Mouse (Mus musculus) liver, embryonic 11.5 days (tissue): ENCODE measurements around the gene Fam126b. TPM values are rescaled to one million over a fixed set of nuclear protein-coding genes. Genes with fewer than 3 reads are reported as not detected.
"Not testable (repeated sequence)": the region's sequence is repeated elsewhere in the genome, so short reads cannot be mapped to it uniquely, and the experiment has no call there.

ENCODE experiments used
- ATAC-seq: fragments of 200-750 bp; cut with Nextera tagmentation; replicated peaks from 2 replicates; pipeline ENCODE4 v1.8.0; 2017; ENCODE audit warnings: moderate number of reproducible peaks, mild to moderate bottlenecking, moderate TSS enrichment, moderate library complexity; ENCODE audit not compliant: low FRiP score
- DNase-seq: peaks from one replicate; pipeline ENCODE4 v3.0.0-alpha.2; 2017; ENCODE audit warnings: low spot score
- H3K27ac ChIP-seq: fragments of 300-500 bp; sonication (generic); 2 replicates; pipeline ENCODE4 v1.5.1; 2014; ENCODE audit warnings: mild to moderate bottlenecking, low read depth, low read length, control low read depth
- H3K27me3 ChIP-seq: fragments of 300-500 bp; sonication (generic); replicated peaks from 2 replicates; pipeline ENCODE4 v1.6.1; 2014; ENCODE audit warnings: low read length, mixed read lengths; ENCODE audit not compliant: control insufficient read depth, insufficient read depth
- H3K36me3 ChIP-seq: fragments of 300-500 bp; sonication (generic); 2 replicates; pipeline ENCODE4 v1.6.1; 2014; ENCODE audit warnings: mild to moderate bottlenecking, low read length, moderate library complexity, mixed read lengths; ENCODE audit not compliant: control insufficient read depth, insufficient read depth
- H3K4me1 ChIP-seq: fragments of 300-500 bp; sonication (generic); replicated peaks from 2 replicates; pipeline ENCODE4 v1.6.1; 2014; ENCODE audit warnings: low read length, mixed read lengths; ENCODE audit not compliant: control insufficient read depth, insufficient read depth
- H3K4me2 ChIP-seq: fragments of 300-500 bp; sonication (generic); 2 replicates; pipeline ENCODE4 v1.6.1; 2014; ENCODE audit warnings: mild to moderate bottlenecking, control low read depth, moderate library complexity
- H3K4me3 ChIP-seq: fragments of 300-500 bp; sonication (generic); 2 replicates; pipeline ENCODE4 v1.5.1; 2014; ENCODE audit warnings: low read depth, low read length, control low read depth
- H3K9ac ChIP-seq: fragments of 300-500 bp; sonication (generic); 2 replicates; pipeline ENCODE4 v1.6.1; 2014; ENCODE audit warnings: low read depth, low read length, control low read depth
- H3K9me3 ChIP-seq: fragments of 300-500 bp; sonication (generic); 2 replicates; pipeline ENCODE4 v1.6.1; 2016; ENCODE audit warnings: low read length, inconsistent platforms, mixed read lengths; ENCODE audit not compliant: control insufficient read depth
- WGBS: fragments of 180-500 bp; shearing (Covaris S2); extraction: QIAGEN DNeasy Blood & Tissue Kit; methylation state at CpG from one replicate; pipeline ENCODE4 v1.1.7; 2014; 5-methylcytosine and 5-hydroxymethylcytosine counted together
- polyA plus RNA-seq: library from polyadenylated mRNA; unstranded; fragments of >200 nt; fragmentation: Nextera tagmentation; extraction: Ambion mirVana; gene quantifications from 2 replicates; pipeline ENCODE4 v1.2.1, GENCODE M21; 2014

The Fam126b gene
- polyA plus RNA-seq: 6.5 and 7.3 TPM in 2 replicates

GRCm38 (mm10) chr1:58586171-58586997 lies at the start of gene Fam126b, which contains the start of gene Ndufb3:
Fam126b (minus strand) TSS chr1:58586323.
Ndufb3 (plus strand) TSS chr1:58586384.
- peak; percentile 87 for DNase-seq
- Histone ChIP-seq H3K27me3 (no peaks in the 10 kb centered on the region), H3K36me3 (no peaks in the 10 kb centered on the region), H3K9me3 (no peaks in the 10 kb centered on the region), H3K4me3 (peak within 1 kb of the TSS; percentile 85), H3K27ac (peak within 1 kb of the TSS; percentile 16; the same call in 1 of the 2 replicates), H3K4me1 (no peaks in the 10 kb centered on the region; the same call in 1 of the 2 replicates), H3K9ac (peak within 1 kb of the TSS; percentile 83), H3K4me2 (peak within 1 kb of the TSS; percentile 91)
- peak; percentile 98 for ATAC-seq
- WGBS: under 1% methylated on average over 41 of the region's 41 CpGs

GRCm38 (mm10) chr1:58628847-58629246 lies 42.7 kb upstream of the Fam126b start:
- not testable (repeated sequence) for H3K27me3 ChIP-seq, DNase-seq, H3K4me1 ChIP-seq, H3K36me3 ChIP-seq, ATAC-seq, H3K27ac ChIP-seq, H3K9me3 ChIP-seq, H3K4me2 ChIP-seq, H3K9ac ChIP-seq, H3K4me3 ChIP-seq
- WGBS: 43% methylated on average over 1 of the region's 2 CpGs

GRCm38 (mm10) chr1:58621996-58622748 lies 36.0 kb upstream of the Fam126b start:
- Histone ChIP-seq H3K4me3 (no peak overlapping the region), H3K9me3 (peaks cover 3% of the 10 kb centered on the region; the same call in 1 of the 2 replicates), H3K4me2 (no peak overlapping the region), H3K27me3 (no peaks in the 10 kb centered on the region), H3K36me3 (no peaks in the 10 kb centered on the region), H3K27ac (no peak overlapping the region), H3K9ac (no peak overlapping the region), H3K4me1 (no peaks in the 10 kb centered on the region)
- DNase-seq (no peak), ATAC-seq (no peak)
- 73% methylated on average over 7 of the region's 7 CpGs for WGBS

- ATAC-seq: no peak
- no peak overlapping the region for H3K9ac ChIP-seq
- no peaks in the 10 kb centered on the region for H3K4me1 ChIP-seq
- no peak overlapping the region for H3K4me3 ChIP-seq
- WGBS: 85% methylated on average over 3 of the region's 3 CpGs
- DNase-seq: no peak
- H3K27me3 ChIP-seq: no peaks in the 10 kb centered on the region
- no peak overlapping the region for H3K27ac ChIP-seq
- H3K9me3 ChIP-seq: peaks cover 3% of the 10 kb centered on the region; the same call in 1 of the 2 replicates
- H3K36me3 ChIP-seq: no peaks in the 10 kb centered on the region
- H3K4me2 ChIP-seq: no peak overlapping the region
Measured at GRCm38 (mm10) chr1:58621251-58621650, 35.1 kb upstream of the Fam126b start.

GRCm38 (mm10) chr1:58618766-58619165 lies 32.6 kb upstream of the Fam126b start:
- ATAC-seq (no peak), DNase-seq (no peak)
- Histone ChIP-seq H3K4me1 (no peaks in the 10 kb centered on the region), H3K9ac (no peak overlapping the region), H3K4me3 (no peak overlapping the region), H3K4me2 (no peak overlapping the region), H3K27me3 (no peaks in the 10 kb centered on the region), H3K9me3 (peaks cover 3% of the 10 kb centered on the region; the same call in 1 of the 2 replicates), H3K27ac (no peak overlapping the region), H3K36me3 (no peaks in the 10 kb centered on the region)
- 77% methylated on average over 2 of the region's 2 CpGs for WGBS

GRCm38 (mm10) chr1:58617978-58618668 lies 32.0 kb upstream of the Fam126b start:
- Histone ChIP-seq H3K27ac (no peak overlapping the region), H3K27me3 (no peaks in the 10 kb centered on the region), H3K4me3 (no peak overlapping the region), H3K4me2 (no peak overlapping the region), H3K4me1 (no peaks in the 10 kb centered on the region), H3K9me3 (peaks cover 3% of the 10 kb centered on the region; the same call in 1 of the 2 replicates), H3K9ac (no peak overlapping the region), H3K36me3 (no peaks in the 10 kb centered on the region)
- WGBS: 53% methylated on average over 6 of the region's 6 CpGs
- ATAC-seq (no peak), DNase-seq (no peak)

GRCm38 (mm10) chr1:58617076-58617475 lies 31.0 kb upstream of the Fam126b start:
- H3K9me3 ChIP-seq: peaks cover 3% of the 10 kb centered on the region; the same call in 1 of the 2 replicates
- WGBS: 77% methylated on average over 5 of the region's 5 CpGs
- no peak overlapping the region for H3K4me3 ChIP-seq
- H3K9ac ChIP-seq: no peak overlapping the region
- H3K36me3 ChIP-seq: no peaks in the 10 kb centered on the region
- ATAC-seq (no peak), DNase-seq (no peak)
- no peak overlapping the region for H3K27ac ChIP-seq
- H3K4me1 ChIP-seq: no peaks in the 10 kb centered on the region
- no peaks in the 10 kb centered on the region for H3K27me3 ChIP-seq
- H3K4me2 ChIP-seq: no peak overlapping the region

- DNase-seq (no peak), ATAC-seq (no peak)
- Histone ChIP-seq H3K27me3 (no peaks in the 10 kb centered on the region), H3K27ac (no peak overlapping the region), H3K9me3 (peaks cover 3% of the 10 kb centered on the region; the same call in 1 of the 2 replicates), H3K4me3 (no peak overlapping the region), H3K4me1 (no peaks in the 10 kb centered on the region), H3K36me3 (no peaks in the 10 kb centered on the region), H3K9ac (no peak overlapping the region), H3K4me2 (no peak overlapping the region)
- 48% methylated on average over 3 of the region's 3 CpGs for WGBS
Measured at GRCm38 (mm10) chr1:58616176-58616575, 30.1 kb upstream of the Fam126b start.
